Mouse (Mus musculus) hindbrain, embryonic 13.5 days (tissue): ENCODE results near the gene Chrna9. TPM values are rescaled to one million over a fixed set of nuclear protein-coding genes. Genes with fewer than 3 reads are reported as not detected.

Experiments
- ATAC-seq: fragments of 200-750 bp; cut with Nextera tagmentation; 2 replicates; pipeline ENCODE4 v1.8.0; 2017; ENCODE audit warnings: moderate TSS enrichment; ENCODE audit not compliant: low FRiP score
- H3K27ac ChIP-seq: fragments of 300-500 bp; sonication (generic); 2 replicates; pipeline ENCODE4 v1.5.1; 2015; ENCODE audit warnings: inconsistent platforms, mild to moderate bottlenecking, moderate library complexity
- H3K27me3 ChIP-seq: fragments of 300-500 bp; sonication (generic); 2 replicates; pipeline ENCODE4 v1.6.1; 2015; ENCODE audit warnings: mild to moderate bottlenecking, inconsistent platforms
- H3K36me3 ChIP-seq: fragments of 300-500 bp; sonication (generic); 2 replicates; pipeline ENCODE4 v1.6.1; 2015; ENCODE audit warnings: mild to moderate bottlenecking, inconsistent platforms
- H3K4me1 ChIP-seq: fragments of 300-500 bp; sonication (generic); replicated peaks from 2 replicates; pipeline ENCODE4 v1.6.1; 2015; ENCODE audit warnings: inconsistent platforms
- H3K4me2 ChIP-seq: fragments of 300-500 bp; sonication (generic); 2 replicates; pipeline ENCODE4 v1.6.1; 2015; ENCODE audit warnings: inconsistent platforms, mild to moderate bottlenecking, moderate library complexity
- H3K4me3 ChIP-seq: fragments of 300-500 bp; sonication (generic); 2 replicates; pipeline ENCODE4 v1.5.1; 2015; ENCODE audit warnings: mild to moderate bottlenecking, inconsistent platforms
- H3K9ac ChIP-seq: fragments of 300-500 bp; sonication (generic); 2 replicates; pipeline ENCODE4 v1.6.1; 2015; ENCODE audit warnings: mild to moderate bottlenecking, inconsistent platforms
- H3K9me3 ChIP-seq: fragments of 300-500 bp; sonication (generic); 2 replicates; pipeline ENCODE4 v1.6.1; 2016; ENCODE audit warnings: inconsistent platforms
- WGBS: fragments of 180-500 bp; shearing (Covaris S2); methylation state at CpG from one replicate; pipeline ENCODE4 v1.1.7; 2015; 5-methylcytosine and 5-hydroxymethylcytosine counted together
- polyA plus RNA-seq: library from polyadenylated mRNA; unstranded; fragments of >200 nt; fragmentation: Nextera tagmentation; extraction: Ambion mirVana; gene quantifications from 2 replicates; pipeline ENCODE4 v1.2.1, GENCODE M21; 2015

The Chrna9 gene
- polyA plus RNA-seq, 1 experiment from 2014 or later, result not detected

GRCm38 (mm10) chr5:65920701-65921426, 13.9 kb upstream of the Chrna9 start:
- no peak overlapping the region for H3K27ac ChIP-seq
- H3K27me3 ChIP-seq, result no peaks in the 10 kb centered on the region
- H3K4me3 ChIP-seq, result no peak overlapping the region
- no peaks in the 10 kb centered on the region for H3K36me3 ChIP-seq
- H3K9ac ChIP-seq, result no peak overlapping the region
- 81% methylated on average over 12 of the region's 12 CpGs for WGBS
- ATAC-seq, result no peak
- H3K4me1 ChIP-seq, result peaks cover 13% of the 10 kb centered on the region
- H3K4me2 ChIP-seq, result no peak overlapping the region
- H3K9me3 ChIP-seq, result no peaks in the 10 kb centered on the region

- H3K9ac ChIP-seq, result no peak overlapping the region
- ATAC-seq, result no peak
- peaks cover 13% of the 10 kb centered on the region for H3K4me1 ChIP-seq
- no peak overlapping the region for H3K4me3 ChIP-seq
- no peaks in the 10 kb centered on the region for H3K27me3 ChIP-seq
- no peaks in the 10 kb centered on the region for H3K9me3 ChIP-seq
- WGBS, result 79% methylated on average over 9 of the region's 9 CpGs
- no peak overlapping the region for H3K27ac ChIP-seq
- no peaks in the 10 kb centered on the region for H3K36me3 ChIP-seq
- no peak overlapping the region for H3K4me2 ChIP-seq
Observed at GRCm38 (mm10) chr5:65921477-65922138, 13.1 kb upstream of the Chrna9 start.

- Histone ChIP-seq H3K27ac (no peak overlapping the region), H3K9ac (no peak overlapping the region), H3K27me3 (no peaks in the 10 kb centered on the region), H3K9me3 (no peaks in the 10 kb centered on the region), H3K36me3 (no peaks in the 10 kb centered on the region), H3K4me3 (no peak overlapping the region), H3K4me2 (no peak overlapping the region), H3K4me1 (no peaks in the 10 kb centered on the region)
- no peak for ATAC-seq
- 83% methylated on average over 6 of the region's 6 CpGs for WGBS
Observed at GRCm38 (mm10) chr5:65926666-65927065, 8.1 kb upstream of the Chrna9 start.

- no peaks in the 10 kb centered on the region for H3K27me3 ChIP-seq
- no peaks in the 10 kb centered on the region for H3K4me1 ChIP-seq
- no peaks in the 10 kb centered on the region for H3K9me3 ChIP-seq
- H3K9ac ChIP-seq, result no peak overlapping the region
- 78% methylated on average over 7 of the region's 7 CpGs for WGBS
- no peaks in the 10 kb centered on the region for H3K36me3 ChIP-seq
- H3K4me2 ChIP-seq, result no peak overlapping the region
- no peak for ATAC-seq
- H3K4me3 ChIP-seq, result no peak overlapping the region
- no peak overlapping the region for H3K27ac ChIP-seq
Observed at GRCm38 (mm10) chr5:65929162-65929561, 5.6 kb upstream of the Chrna9 start.

- Histone ChIP-seq H3K4me2 (no peak overlapping the region), H3K9ac (no peak overlapping the region), H3K4me3 (no peak overlapping the region), H3K27me3 (no peaks in the 10 kb centered on the region), H3K36me3 (no peaks in the 10 kb centered on the region), H3K4me1 (no peaks in the 10 kb centered on the region), H3K9me3 (no peaks in the 10 kb centered on the region), H3K27ac (no peak overlapping the region)
- WGBS, result 79% methylated on average over 4 of the region's 4 CpGs
- no peak for ATAC-seq
Observed at GRCm38 (mm10) chr5:65930171-65930570, 4.5 kb upstream of the Chrna9 start.

- Histone ChIP-seq H3K27me3 (no peaks in the 10 kb centered on the region), H3K36me3 (no peaks in the 10 kb centered on the region), H3K9me3 (no peaks in the 10 kb centered on the region), H3K4me3 (no peak overlapping the region), H3K27ac (no peak overlapping the region), H3K4me2 (no peak overlapping the region), H3K4me1 (no peaks in the 10 kb centered on the region), H3K9ac (no peak overlapping the region)
- WGBS, result 86% methylated on average over 4 of the region's 4 CpGs
- no peak for ATAC-seq
Observed at GRCm38 (mm10) chr5:65933258-65933657, 1.5 kb upstream of the Chrna9 start.

GRCm38 (mm10) chr5:65933764-65934163, 957 bp upstream of the Chrna9 start:
- Histone ChIP-seq H3K27ac (no peak overlapping the region), H3K36me3 (no peaks in the 10 kb centered on the region), H3K9ac (no peak overlapping the region), H3K4me3 (no peak overlapping the region), H3K4me1 (no peaks in the 10 kb centered on the region), H3K9me3 (no peaks in the 10 kb centered on the region), H3K4me2 (no peak overlapping the region), H3K27me3 (no peaks in the 10 kb centered on the region)
- ATAC-seq, result no peak
- WGBS, result 90% methylated on average over 2 of the region's 2 CpGs

GRCm38 (mm10) chr5:65937011-65937726, 2.4 kb downstream of the Chrna9 start:
- Histone ChIP-seq H3K4me3 (no peak overlapping the region), H3K27ac (no peak overlapping the region), H3K36me3 (no peaks in the 10 kb centered on the region), H3K4me2 (no peak overlapping the region), H3K9me3 (no peaks in the 10 kb centered on the region), H3K27me3 (no peaks in the 10 kb centered on the region), H3K4me1 (no peaks in the 10 kb centered on the region), H3K9ac (no peak overlapping the region)
- 67% methylated on average over 11 of the region's 11 CpGs for WGBS
- no peak for ATAC-seq

GRCm38 (mm10) chr5:65937998-65938715, 3.4 kb downstream of the Chrna9 start:
- peak; percentile 72; the same call in 1 of the 2 replicates for ATAC-seq
- WGBS, result 57% methylated on average over 9 of the region's 9 CpGs
- Histone ChIP-seq H3K27ac (no peak overlapping the region), H3K4me3 (no peak overlapping the region), H3K27me3 (no peaks in the 10 kb centered on the region), H3K9me3 (no peaks in the 10 kb centered on the region), H3K4me1 (no peaks in the 10 kb centered on the region), H3K9ac (no peak overlapping the region), H3K4me2 (no peak overlapping the region), H3K36me3 (no peaks in the 10 kb centered on the region)

- no peak overlapping the region for H3K4me3 ChIP-seq
- 73% methylated on average over 4 of the region's 4 CpGs for WGBS
Observed at GRCm38 (mm10) chr5:65941145-65941544, 6.4 kb downstream of the Chrna9 start.

GRCm38 (mm10) chr5:65949822-65950221, 15.1 kb downstream of the Chrna9 start:
- H3K9me3 ChIP-seq, result no peaks in the 10 kb centered on the region
- WGBS, result 20% methylated on average over 3 of the region's 3 CpGs
- no peaks in the 10 kb centered on the region for H3K36me3 ChIP-seq
- peak overlapping the region; percentile 95 for H3K27ac ChIP-seq
- H3K4me1 ChIP-seq, result peaks cover 15% of the 10 kb centered on the region
- no peak for ATAC-seq
- H3K4me2 ChIP-seq, result no peak overlapping the region
- H3K4me3 ChIP-seq, result no peak overlapping the region
- H3K9ac ChIP-seq, result no peak overlapping the region; the same call in 1 of the 2 replicates
- no peaks in the 10 kb centered on the region for H3K27me3 ChIP-seq

More at GRCm38 (mm10) chr5:65941145-65941544, 6.4 kb downstream of the Chrna9 start:
- Histone ChIP-seq H3K9ac (no peak overlapping the region), H3K4me2 (no peak overlapping the region), H3K4me1 (no peaks in the 10 kb centered on the region), H3K9me3 (no peaks in the 10 kb centered on the region), H3K27ac (no peak overlapping the region), H3K36me3 (no peaks in the 10 kb centered on the region), H3K27me3 (no peaks in the 10 kb centered on the region)
- no peak for ATAC-seq

GRCm38 (mm10) chr5:65950236-65950635, 15.5 kb downstream of the Chrna9 start:
- peak overlapping the region; percentile 49; the same call in 1 of the 2 replicates for H3K9ac ChIP-seq

More at GRCm38 (mm10) chr5:65950236-65950635, 15.5 kb downstream of the Chrna9 start:
- H3K4me1 ChIP-seq, result peaks cover 20% of the 10 kb centered on the region
- no peaks in the 10 kb centered on the region for H3K36me3 ChIP-seq
- 15% methylated on average over 6 of the region's 6 CpGs for WGBS
- 0 out of 2 replicates have a peak overlapping the region, but pooled peaks have one; percentile 0 for H3K4me3 ChIP-seq
- no peaks in the 10 kb centered on the region for H3K27me3 ChIP-seq
- no peaks in the 10 kb centered on the region for H3K9me3 ChIP-seq
- ATAC-seq, result peak; percentile 89
- H3K27ac ChIP-seq, result peak overlapping the region; percentile 95
- peak overlapping the region; percentile 48 for H3K4me2 ChIP-seq
